Mouse (Mus musculus) G1E-ER4 (cell line): ENCODE measurements around the gene Gpha2. TPM values are rescaled to one million over a fixed set of nuclear protein-coding genes. Genes with fewer than 3 reads are reported as not detected.

Experiments used
- GATA1 ChIP-seq: IDR thresholded peaks from one replicate; pipeline ENCODE4 v1.8.0; 2012; ENCODE audit warnings: low read length, inconsistent platforms
- polyA plus RNA-seq: library from polyadenylated mRNA; stranded (reverse); fragments of >175 nt; gene quantifications from 2 replicates; pipeline ENCODE4 v1.2.3, GENCODE M21; 2012

The Gpha2 gene
- polyA plus RNA-seq, 1 experiment: not detected

DNA sequence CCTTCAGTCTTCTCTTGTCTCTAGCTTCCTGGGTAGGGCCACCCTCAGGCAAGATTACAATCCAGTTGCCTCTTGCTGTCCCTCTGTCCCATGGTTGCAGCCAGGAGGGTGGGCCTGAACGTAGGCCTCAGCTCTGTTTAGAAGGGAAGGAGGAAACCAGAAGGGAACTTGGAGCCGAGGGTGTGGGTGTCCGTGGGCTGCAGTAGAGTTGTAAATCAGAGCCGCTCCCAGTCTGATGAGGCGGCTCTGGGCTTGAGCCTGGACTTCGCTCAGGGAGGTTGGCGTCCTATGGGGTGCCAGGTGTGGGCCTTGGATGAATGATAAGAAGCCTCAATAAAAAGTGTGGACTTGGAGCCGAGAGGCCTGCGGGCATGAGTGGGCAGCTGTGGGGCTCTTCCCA is 38.0 kb downstream of the Gpha2 start:
- no peak for TF ChIP-seq GATA1

DNA sequence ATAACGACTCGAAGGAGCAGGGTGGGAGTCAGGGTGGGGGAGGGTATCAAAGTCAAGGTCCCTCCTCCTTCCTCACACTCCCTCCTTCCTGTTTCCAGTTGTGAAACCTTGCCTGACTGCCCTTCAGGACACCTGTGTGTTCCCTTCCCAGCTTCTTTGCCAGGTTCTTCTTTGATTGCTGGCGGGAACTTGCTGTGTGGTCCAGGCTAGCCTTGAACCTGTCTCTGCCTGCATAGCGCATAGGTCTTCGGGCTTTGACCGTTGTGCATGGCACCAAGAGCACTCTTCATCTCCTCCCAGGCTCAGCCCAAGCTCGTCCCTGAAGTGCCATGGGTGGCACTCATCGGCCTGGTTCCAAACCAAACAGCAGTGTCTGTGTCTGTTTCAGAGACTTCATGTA is 38.8 kb downstream of the Gpha2 start:
- TF ChIP-seq GATA1: no peak

DNA sequence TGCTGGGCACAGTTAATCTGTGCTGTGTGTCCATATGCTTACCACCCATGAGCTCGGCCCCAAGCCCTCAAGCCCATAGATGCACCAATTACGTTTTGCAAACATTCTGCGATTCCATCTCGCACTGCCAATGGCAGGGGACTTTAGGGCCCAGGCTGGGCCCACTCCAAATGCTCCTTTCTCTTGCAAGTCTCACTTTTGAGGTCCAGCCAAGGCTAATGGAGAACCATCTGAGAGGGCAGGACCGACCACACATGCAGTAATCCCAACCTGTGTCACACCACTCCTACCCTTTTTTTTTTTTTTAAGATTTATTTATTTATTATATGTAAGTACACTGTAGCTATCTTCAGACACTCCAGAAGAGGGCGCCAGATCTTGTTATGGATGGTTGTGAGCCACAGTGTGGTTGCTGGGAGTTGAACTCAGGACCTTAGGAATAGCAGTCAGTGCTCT is 39.6 kb downstream of the Gpha2 start:
- no peak for TF ChIP-seq GATA1

DNA sequence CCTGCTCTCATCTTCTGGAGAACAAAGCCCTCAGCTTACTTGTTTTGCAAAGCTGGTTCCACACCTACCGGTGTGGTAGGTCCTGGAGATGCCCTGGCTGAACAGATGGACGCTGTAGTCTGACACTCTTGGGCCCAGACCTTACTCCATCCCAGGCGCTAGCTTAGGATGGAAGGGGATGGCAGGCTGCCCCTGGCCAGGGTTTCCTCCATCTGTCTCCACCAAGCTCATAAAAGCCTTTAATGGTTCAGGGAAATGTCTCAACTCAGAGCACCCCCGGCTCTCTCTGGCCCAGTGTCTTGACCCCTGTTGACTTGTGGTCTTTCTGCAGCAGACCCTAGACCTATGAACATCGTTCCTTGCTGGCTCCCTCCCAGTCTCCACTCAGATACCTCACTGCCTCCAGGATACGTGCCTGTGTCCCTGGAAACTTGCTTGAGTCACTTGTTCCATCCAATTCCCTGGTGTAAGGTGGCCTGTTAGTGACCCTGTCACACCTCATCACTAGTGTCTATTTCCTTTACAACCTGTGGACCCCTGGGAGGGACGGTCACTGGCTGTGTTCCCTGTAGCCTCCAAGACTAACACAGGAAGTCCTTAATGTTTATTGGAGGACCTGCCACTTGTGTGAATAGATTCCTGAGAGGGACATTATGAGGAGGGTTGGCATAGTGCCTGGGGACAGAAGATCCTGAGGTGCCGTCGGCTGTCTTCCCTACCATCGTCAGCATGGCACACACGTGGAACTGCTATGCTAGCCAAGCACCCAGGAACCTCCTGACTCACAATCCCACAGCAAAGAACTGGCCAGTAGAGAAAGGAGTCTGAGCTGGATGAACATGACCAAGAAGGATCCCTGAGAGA is 41.4 kb downstream of the Gpha2 start:
- no peak for TF ChIP-seq GATA1

DNA sequence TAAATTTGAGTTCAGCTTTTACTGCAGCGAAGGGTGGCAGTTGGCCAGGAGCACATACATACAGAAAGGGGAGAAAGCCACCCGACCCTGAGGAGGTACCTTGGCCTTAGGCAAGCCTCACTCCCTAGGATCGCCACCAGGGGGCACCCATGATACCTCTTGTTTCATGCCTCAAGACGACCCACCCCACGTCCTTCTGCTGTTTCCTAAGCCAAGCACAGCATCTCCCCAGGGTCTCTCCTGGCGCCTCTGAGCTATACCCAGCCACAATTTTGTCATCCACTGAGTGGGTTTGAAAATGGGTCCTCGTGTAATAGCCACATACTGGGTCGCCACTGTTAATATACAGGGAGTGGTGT is 42.0 kb downstream of the Gpha2 start:
- TF ChIP-seq GATA1: no peak

DNA sequence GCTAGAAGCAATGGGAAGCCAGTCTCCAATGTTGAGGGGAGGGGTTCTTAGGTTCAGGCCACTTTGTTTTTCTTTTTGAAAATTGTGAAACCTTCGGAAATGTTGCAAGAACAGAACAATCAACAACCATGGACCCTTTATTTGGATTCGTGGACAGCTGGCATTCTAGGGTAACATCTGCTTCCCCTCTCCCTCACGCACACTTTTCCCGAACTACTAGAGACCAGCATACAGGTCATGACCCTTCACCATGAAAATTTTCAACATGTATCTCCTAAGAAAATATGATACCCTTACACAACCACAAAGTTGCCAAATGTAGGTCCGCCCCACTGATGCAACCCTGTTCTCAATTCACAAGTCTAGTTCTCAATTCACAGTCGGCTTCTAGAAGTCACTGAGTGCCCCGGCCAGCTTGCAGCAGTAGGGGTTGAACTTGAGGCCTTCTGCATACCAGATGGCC is 42.5 kb downstream of the Gpha2 start:
- no peak for TF ChIP-seq GATA1

DNA sequence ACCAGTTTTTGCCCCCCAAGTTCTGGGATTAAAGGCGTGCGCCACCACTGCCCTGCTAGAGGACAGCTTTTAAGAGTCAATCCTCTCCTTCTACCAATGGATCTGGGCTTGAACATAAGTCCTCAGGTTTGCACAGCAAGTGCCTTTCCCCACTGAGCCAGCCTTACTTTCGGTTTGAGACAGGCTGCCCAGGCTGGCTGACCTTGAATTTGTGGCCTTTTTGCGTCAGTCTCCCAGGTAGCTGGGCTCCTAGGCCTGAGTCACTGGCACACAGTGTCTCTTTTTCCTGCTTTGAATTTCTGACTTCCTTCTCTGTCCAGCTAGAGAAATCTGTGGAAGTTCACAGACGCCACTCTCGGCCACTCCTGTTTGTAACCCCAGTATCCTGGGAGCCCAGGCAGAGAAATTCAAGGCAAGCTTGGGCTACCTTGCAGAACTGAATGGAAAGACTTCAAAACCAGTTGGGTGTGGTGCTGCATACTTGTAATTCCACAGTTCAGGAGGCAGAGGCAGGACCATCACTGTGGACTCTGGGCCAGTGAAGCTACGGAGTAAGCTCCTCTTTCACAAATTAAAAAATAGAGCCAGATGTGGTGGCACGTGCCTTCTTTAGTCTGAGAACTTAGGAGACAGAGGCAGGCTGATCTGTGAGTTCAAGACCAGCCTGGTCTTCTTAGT is 43.8 kb downstream of the Gpha2 start:
- no peak for TF ChIP-seq GATA1

DNA sequence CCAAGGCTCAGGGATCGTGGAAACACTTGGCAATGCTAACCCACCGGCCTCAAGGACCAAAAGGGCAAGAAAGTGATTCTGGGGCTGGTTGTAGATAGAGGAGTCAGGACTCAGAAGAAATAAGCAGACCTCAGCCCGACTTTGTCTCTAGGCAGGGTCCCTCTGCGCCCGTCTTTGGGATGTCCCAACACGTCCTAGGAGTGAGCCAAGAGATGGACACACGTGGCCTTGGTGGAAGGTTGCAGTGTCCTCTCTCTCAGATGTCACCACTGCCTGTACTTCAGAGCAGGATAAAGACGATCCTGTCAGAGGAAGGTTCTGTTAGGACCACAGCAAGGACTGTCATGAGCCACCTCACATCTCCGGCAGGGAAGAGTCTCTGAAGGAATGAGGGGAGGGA is 44.5 kb downstream of the Gpha2 start:
- TF ChIP-seq GATA1: no peak

DNA sequence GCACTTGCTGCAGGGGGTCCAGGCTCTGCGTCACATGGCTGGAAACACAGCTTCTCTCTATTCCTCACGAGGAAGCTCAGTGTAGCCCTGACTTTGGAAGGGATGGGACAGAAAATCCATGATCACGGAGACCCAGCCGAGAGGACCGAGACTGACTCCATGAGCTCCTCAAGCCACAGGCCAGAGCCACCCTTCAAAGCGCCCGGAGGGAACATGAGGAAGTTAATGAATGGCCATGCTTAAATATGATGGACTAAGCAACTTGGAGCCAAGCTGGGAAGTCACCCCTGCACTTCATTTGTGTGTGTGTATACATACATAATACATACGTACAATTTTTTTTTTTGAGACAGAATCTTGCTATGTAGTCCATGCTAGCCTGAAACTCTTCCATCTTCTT is 45.0 kb downstream of the Gpha2 start:
- no peak for TF ChIP-seq GATA1

DNA sequence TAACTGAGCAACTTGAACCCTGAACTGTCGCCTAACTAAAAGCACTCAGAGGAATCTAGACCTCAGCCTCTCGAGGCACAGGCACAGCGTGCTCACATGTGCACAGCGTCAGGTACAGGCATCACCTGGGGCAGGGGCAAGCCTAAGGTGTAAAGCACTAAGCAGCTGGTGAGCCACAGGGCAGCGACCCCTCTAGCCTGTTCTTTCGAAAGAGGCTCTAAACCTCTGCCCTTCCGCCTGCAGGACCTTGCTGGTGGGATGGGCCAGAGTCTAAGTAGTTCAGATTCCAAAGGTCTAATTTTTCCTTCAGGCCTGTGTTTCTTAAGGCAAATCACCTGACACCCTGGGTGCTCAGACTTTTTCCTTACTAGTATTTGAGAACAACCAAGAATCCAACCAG is 45.9 kb downstream of the Gpha2 start:
- no peak for TF ChIP-seq GATA1

DNA sequence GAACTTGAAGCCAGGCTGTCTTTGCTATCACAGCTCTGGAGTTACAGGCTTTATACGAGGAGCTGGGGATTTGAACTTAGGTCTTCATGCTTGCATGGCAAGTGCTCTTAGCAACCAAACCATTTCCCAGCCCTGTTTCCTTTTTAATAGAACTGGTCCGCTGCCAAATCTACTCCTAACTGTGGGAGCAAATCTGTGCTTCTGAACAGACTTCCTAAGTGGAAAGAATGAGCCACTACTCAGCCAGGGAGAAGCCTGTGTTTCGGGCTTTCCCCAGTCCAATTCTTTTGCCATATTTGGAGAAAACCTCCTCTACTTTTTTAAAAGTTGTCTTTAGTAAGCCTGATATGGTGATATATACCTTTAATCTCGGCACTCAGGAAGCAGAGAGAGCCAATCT is 46.6 kb downstream of the Gpha2 start:
- no peak for TF ChIP-seq GATA1

DNA sequence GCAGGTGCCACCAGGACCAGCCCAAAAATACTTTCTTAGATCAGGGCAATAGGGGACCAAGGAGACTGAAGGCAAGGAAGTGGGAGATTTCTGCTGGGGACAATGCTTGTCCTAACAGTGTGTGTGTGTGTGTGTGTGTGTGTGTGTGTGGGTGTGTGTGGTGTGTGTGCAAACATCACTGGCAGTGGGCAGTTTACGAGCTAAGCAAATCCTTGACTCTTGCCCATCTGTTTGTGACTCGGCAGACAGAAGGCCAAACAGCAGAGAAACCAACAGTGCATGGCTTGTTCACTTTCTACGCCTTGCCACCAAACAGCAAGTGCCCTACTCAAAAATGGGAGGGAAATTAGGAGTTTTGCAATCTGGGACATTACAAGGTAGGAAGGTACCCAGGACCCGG is 47.4 kb downstream of the Gpha2 start:
- TF ChIP-seq GATA1: no peak

DNA sequence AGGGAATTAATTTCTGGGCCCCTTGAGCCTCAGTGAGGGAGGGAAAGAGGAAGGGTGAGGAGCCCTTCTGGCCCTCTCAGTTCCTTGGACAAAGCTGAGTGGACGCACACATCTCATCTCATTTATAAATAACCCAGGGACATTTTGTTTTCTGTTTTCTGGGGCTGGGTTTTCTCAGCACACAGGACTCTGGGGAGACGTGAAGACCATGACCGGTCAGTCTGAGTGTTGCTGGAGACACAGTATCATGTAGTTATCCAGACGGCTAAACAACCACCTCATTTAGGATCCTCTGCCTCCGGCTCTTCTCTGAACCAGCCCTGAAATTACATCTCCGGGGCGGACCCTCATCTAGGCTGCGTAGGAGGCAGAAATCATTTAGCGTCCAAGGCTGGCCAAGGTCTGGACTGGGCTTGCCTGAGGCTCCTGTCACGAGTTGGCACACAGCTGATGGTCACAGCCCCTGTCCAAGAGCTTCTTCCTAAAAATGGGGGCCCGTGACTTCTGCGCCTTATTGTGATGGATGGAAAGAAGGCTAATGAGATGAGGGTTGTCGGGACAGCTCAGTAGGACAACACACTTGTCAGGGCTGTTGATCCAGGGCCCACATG is 47.9 kb downstream of the Gpha2 start:
- TF ChIP-seq GATA1: no peak

DNA sequence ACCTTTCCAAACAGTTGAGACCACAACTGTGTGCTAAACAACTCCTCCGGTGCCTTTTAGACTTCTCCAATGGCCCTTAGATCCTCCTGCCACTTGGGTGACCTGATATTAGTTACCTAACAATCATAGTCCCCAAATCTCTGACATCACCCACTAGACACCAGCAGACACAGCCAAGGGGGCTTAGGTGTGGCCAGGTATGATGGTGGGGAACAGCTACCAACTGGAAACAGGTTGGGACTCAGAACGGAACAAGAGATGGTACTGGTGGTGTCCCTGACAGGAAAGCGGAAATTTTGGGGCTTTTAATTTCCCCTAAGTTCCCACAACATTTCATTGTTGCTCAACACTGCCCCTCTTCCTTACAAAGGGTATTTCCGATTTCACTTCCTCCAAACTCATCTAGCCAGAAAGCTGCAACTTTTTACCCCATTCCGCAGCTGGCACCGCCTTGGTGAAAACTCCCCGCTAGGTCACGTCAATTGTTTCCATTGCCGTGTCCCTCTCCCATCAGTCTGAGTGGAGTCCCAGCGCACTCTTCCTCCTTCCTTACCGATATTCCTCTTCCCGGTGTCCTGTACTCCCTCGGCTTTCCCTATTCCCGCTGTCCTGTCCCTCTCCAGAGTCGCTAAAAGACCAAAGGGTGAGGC is 49.7 kb downstream of the Gpha2 start:
- TF ChIP-seq GATA1: no peak

DNA sequence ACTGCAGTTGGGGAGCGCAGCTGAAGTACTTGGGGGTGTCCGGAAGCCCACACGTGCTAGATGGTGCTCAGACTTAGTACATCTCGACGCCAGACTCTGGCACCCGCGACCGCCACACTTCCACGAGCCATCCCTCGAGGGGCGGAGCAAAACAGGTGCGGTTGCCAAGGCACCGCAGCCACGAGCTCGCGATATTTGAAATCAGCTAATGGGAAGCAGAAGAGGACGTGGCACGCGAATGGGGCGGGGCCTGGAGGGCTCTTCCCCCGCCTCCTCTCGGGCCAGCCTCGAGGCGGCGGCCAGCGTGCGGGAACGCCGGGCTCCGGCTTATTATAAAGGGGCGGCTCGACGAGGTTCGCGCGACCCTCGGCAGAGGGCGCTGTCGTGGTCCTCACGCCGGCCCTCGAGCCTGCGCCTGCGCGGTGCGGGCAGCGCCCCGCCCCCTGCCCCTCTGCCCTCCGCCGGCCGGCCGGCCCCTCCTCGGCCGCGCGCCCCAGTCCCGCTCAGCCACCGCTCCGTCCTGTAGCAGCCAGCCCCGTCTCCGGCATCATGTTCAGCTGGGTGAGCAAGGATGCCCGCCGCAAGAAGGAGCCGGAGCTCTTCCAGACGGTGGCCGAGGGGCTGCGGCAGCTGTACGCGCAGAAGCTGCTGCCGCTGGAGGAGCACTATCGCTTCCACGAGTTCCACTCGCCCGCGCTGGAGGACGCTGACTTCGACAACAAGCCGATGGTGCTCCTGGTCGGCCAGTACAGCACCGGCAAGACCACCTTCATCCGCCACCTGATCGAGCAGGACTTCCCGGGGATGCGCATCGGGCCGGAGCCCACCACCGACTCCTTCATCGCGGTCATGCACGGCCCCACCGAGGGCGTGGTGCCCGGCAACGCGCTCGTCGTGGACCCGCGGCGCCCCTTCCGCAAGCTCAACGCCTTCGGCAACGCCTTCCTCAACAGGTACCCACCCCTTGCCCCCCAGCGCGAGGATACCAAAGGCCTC is 50.5 kb downstream of the Gpha2 start, which contains the start of gene Ehd1:
Gene Ehd1, plus strand, starts transcription at position 300 of the 996 bp plus-strand sequence.
- no peak for TF ChIP-seq GATA1

Other genes starting within 250 kb of the Gpha2 start
- not detected in 2 replicates for gene Slc22a20, start 240.2 kb upstream of the Gpha2 start, polyA plus RNA-seq
- 83.7 and 139 TPM in 2 replicates for gene Capn1, start 210.5 kb upstream of the Gpha2 start, polyA plus RNA-seq
- 90.1 and 101 TPM in 2 replicates for gene Syvn1, start 179.8 kb upstream of the Gpha2 start, polyA plus RNA-seq
- 37.7 and 52.6 TPM in 2 replicates for gene Mrpl49, start 168.6 kb upstream of the Gpha2 start, polyA plus RNA-seq
- 3,884 and 3,991 TPM in 2 replicates for gene Fau, start 168.5 kb upstream of the Gpha2 start, polyA plus RNA-seq
- gene Znhit2, start 165.2 kb upstream of the Gpha2 start, polyA plus RNA-seq: 98.9 and 102 TPM in 2 replicates
- gene Tm7sf2, start 158.0 kb upstream of the Gpha2 start, polyA plus RNA-seq: 26.5 and 33.6 TPM in 2 replicates
- 39.5 and 65.2 TPM in 2 replicates for gene Vps51, start 149.1 kb upstream of the Gpha2 start, polyA plus RNA-seq
- not detected in 2 replicates for gene Tmem262, start 146.3 kb upstream of the Gpha2 start, polyA plus RNA-seq
- gene Gm28374, start 144.1 kb upstream of the Gpha2 start, polyA plus RNA-seq: 0.53 and 0.67 TPM in 2 replicates
- 61.7 and 75.6 TPM in 2 replicates for gene Zfpl1, start 141.4 kb upstream of the Gpha2 start, polyA plus RNA-seq
- 13.3 and 17.8 TPM in 2 replicates for gene Cdca5, start 141.4 kb upstream of the Gpha2 start, polyA plus RNA-seq
- gene AC131692.1, start 132.0 kb upstream of the Gpha2 start, polyA plus RNA-seq: 3.5 and 4.9 TPM in 2 replicates
- 0.38 and 0.46 TPM in 2 replicates for gene Naaladl1, start 120.6 kb upstream of the Gpha2 start, polyA plus RNA-seq
- 82.9 and 91.0 TPM in 2 replicates for gene Sac3d1, start 107.7 kb upstream of the Gpha2 start, polyA plus RNA-seq
- gene Snx15, start 98.1 kb upstream of the Gpha2 start, polyA plus RNA-seq: 89.0 and 122 TPM in 2 replicates
- gene Batf2, start 85.4 kb upstream of the Gpha2 start, polyA plus RNA-seq: not detected in 2 replicates
- gene Arl2, start 84.8 kb upstream of the Gpha2 start, polyA plus RNA-seq: 81.6 and 111 TPM in 2 replicates
- not detected in 2 replicates for gene Majin, start 42.0 kb upstream of the Gpha2 start, polyA plus RNA-seq
- gene Ppp2r5b, start 9.5 kb downstream of the Gpha2 start, polyA plus RNA-seq: 10.7 and 14.2 TPM in 2 replicates
- gene Atg2a, start 15.3 kb downstream of the Gpha2 start, polyA plus RNA-seq: 43.9 and 49.6 TPM in 2 replicates
- 231 and 274 TPM in 2 replicates for gene Ehd1, start 50.3 kb downstream of the Gpha2 start, polyA plus RNA-seq
- gene Cdc42bpg, start 80.1 kb downstream of the Gpha2 start, polyA plus RNA-seq: 10.8 and 12.9 TPM in 2 replicates
- 158 and 188 TPM in 2 replicates for gene Men1, start 108.6 kb downstream of the Gpha2 start, polyA plus RNA-seq
- gene Map4k2, start 114.8 kb downstream of the Gpha2 start, polyA plus RNA-seq: 24.6 and 36.1 TPM in 2 replicates
- 2,071 and 2,221 TPM in 2 replicates for gene Sf1, start 137.3 kb downstream of the Gpha2 start, polyA plus RNA-seq
- 0.43 and 1.0 TPM in 2 replicates for gene Pygm, start 158.0 kb downstream of the Gpha2 start, polyA plus RNA-seq
- gene Rasgrp2, start 173.0 kb downstream of the Gpha2 start, polyA plus RNA-seq: 21.2 and 28.0 TPM in 2 replicates
- gene Nrxn2, start 192.4 kb downstream of the Gpha2 start, polyA plus RNA-seq: 0.05 and 0.17 TPM in 2 replicates